Mouse (Mus musculus) stomach, postnatal 0 days (tissue): Measurements from ENCODE around the gene Enox1.
"Not testable (repeated sequence)": the region's sequence is repeated elsewhere in the genome, so short reads cannot be mapped to it uniquely, and the experiment has no call there.

ENCODE experiments used
- CTCF ChIP-seq: IDR thresholded peaks from 2 replicates; pipeline ENCODE4 v1.5.1; 2016; ENCODE audit warnings: antibody characterized with exemption, low read depth, mild to moderate bottlenecking, moderate library complexity
- EP300 ChIP-seq: optimal IDR thresholded peaks from 2 replicates; pipeline ENCODE3; 2016; ENCODE audit warnings: antibody characterized with exemption

GRCm38 (mm10) chr14:77539563-77539962, 383.0 kb downstream of the Enox1 start:
- not testable (repeated sequence) for TF ChIP-seq CTCF, EP300
